Mouse (Mus musculus) fibroblast of lung, adult 2 months (primary cell): ENCODE measurements around the gene Tbc1d4.

Experiments used
- DNase-seq: peaks from one replicate; pipeline ENCODE4 v3.0.0-alpha.2; 2011; ENCODE audit warnings: low read depth

The Tbc1d4 gene

DNA sequence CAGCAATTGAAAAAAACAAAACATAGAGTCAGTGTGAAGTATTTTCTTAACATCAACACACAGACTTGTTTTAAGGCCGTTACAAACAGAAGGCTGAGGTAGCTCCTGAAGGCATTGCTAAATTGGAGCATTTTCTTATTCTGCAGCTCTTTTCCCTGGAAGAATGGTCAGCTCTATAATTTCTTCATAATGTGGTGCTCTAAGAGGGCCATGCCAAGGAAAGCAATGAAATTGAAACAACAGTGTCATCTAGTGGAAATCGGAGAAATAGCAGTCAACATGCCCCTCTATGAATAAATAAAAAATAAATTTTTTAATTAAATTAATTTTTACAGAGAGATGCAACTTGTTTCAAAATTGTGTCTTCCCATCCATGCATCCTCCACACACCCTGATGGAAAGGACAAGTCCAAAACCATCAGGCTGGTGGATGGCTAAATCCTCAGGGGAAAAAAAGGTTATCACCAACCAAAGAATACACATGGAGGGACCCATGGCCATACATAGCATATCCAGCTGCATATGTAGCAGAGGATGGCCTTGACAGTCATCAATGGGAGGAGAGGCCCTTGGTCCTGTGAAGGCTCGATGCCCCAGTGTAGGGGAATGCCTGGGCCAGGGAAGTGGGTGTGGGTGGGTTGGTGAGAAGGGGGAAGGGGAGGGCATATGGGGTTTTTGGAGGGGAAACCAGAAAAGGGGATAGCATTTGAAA, 180.0 kb downstream of the Tbc1d4 start:
- peak; percentile 32 for DNase-seq

GRCm38 (mm10) chr14:101417679-101418078, 191.3 kb downstream of the Tbc1d4 start:
- DNase-seq, result no peak
